Mouse (Mus musculus) c-Kit-positive CD71-positive TER-119-positive erythroid progenitor cells, embryonic 14.5 days (primary cell): ENCODE data around the gene Cebpg.
A peak's percentile ranks its signal among the peaks of the same experiment; 100 is the strongest.

ENCODE experiments used
- DNase-seq: peaks from one replicate; pipeline ENCODE4 v3.0.0-alpha.2; 2013; ENCODE audit warnings: low spot score

Gene Cebpg

GRCm38 (mm10) chr7:35024426-35024825, 31.9 kb downstream of the Cebpg start:
- DNase-seq = no peak

DNA sequence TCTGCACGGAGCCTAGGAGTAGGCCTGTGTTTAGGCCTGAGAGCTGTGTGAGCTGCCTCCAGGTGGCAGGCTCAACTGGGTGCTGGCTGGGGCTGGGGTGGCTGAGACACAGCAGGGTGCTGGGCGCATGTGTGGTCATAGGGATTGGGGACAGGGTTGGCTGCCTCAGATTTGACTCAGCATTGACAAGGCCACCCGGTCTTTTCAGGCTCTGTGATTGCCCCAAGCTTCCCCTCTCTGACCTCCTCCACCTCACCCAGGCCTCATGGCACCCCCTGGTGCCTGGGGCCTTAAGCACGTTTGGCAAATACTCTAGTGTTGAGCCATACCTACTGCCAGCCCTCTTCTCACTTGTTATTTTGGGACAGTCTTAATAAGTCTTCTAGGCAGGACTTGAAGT, 33.1 kb downstream of the Cebpg start:
- DNase-seq = no peak

DNA sequence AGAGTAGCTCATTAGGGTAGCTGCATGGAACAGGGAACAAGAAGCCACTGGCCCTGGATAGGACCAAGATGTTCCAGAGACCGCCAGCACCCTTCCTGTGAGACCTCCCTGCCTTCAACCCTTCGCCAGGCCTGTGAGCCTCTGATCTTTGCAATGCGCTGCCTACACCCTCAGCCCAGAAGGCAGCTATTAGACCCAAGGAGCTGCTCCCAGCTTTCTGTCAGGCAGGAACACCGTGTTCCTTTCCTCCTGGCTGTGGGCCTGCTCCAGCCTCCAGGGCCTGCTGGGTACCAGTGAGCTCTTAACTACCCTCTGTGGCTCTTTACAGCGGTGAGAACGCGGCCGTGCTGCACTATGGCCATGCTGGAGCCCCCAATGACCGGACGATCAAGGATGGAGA, 35.0 kb downstream of the Cebpg start:
- DNase-seq = no peak

DNA sequence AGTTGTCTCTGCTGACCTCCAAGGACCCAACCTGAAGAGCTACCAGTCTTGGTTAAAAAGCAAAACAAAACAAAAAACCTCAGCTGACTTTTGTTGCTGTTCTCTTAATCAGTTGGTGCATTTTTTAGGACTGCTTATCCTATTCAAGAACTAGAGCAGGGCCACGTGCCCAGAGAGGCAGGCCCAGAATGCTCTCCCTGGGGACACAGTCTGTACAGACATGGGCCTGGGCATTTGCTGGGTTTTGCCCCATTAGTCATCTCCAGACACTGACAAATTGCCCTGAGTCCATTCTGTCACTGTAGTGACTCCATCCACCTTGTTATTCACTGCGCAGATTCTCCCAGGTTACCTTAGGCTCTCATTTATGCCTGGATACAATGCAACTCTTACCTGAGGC, 41.1 kb downstream of the Cebpg start:
- DNase-seq = no peak

DNA sequence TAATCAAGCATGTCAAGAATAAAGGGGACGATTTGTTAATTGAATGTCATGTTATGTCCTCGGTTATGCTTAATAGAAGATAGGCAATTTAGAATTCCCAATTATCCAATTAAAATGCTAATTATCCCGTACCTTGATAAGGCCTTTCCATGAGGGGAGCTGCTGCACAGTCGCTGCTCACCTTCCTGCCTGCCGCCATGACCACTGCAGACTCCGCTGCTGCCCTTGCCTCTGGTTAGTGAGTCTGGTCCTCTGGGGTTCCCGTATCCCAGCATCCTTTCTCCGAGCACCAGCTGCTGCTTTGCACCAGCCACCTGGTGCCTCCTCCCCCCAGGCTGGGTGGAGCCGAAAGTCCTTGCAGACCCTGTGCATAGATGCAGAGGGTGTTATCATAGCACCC, 43.1 kb downstream of the Cebpg start:
- no peak for DNase-seq

DNA sequence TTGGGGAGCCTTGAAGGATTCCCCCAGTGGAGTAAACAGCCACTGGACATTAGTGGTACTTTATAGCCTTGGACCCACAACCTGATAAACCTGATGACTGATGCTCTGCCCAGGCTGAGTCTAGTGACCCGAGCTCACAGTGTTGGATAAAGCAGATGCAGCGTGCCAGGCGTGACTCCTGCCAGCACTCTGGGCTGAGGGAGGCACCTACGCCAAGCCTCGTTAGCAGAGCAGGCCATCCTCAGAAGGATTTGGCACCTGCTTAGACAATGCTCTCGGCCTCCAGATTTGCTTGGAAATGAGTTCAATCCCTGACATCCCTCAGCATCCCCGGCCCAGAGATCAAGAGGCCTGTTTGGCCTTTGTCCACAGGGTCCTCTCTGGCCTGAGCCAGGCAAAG, 49.7 kb downstream of the Cebpg start:
- no peak for DNase-seq

- DNase-seq = no peak
Observed at GRCm38 (mm10) chr7:35003171-35003737, 53.1 kb downstream of the Cebpg start.

GRCm38 (mm10) chr7:35000839-35001238, 55.5 kb downstream of the Cebpg start:
- DNase-seq = peak; percentile 45
